Mouse (Mus musculus) testis, postnatal 14 days (tissue): ENCODE results near the gene Rab7.
A peak's percentile ranks its signal among the peaks of the same experiment; 100 is the strongest.
"Not testable (repeated sequence)": the region's sequence is repeated elsewhere in the genome, so short reads cannot be mapped to it uniquely, and the experiment has no call there.

Experiments used
- DNase-seq: peaks from one replicate; pipeline ENCODE4 v3.0.0; 2021; ENCODE audit warnings: low spot score

The Rab7 gene

DNA sequence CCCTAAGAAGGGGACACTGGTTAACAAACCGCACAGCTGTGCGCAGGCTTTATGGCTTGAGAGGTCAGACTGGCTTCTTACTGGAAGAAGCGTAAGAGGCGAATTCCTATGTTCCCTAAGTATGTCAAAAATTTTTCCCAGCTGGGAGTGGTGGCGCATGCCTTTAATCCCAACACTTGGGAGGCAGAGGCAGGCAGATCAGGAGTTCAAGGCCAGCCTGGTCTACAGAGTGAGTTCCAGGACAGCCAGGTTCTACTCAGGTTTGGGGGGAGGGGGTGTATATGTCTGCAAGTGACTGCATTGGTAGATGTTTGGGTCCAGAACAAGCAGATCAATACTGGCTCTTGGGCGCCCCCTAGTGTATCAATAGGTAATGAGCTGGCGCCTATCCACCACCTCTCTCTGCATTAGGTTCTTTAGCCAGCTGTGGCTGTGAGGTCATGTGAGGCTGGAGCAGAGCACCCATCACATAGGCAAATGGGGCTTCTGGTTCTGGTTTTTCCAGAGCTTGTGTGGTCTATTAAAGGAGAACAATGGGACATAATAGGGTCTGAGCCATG lies 47.3 kb downstream of the Rab7 start:
- peak; percentile 46 for DNase-seq

- no peak for DNase-seq
Observed at GRCm38 (mm10) chr6:87996606-87997005, 48.5 kb downstream of the Rab7 start.

DNA sequence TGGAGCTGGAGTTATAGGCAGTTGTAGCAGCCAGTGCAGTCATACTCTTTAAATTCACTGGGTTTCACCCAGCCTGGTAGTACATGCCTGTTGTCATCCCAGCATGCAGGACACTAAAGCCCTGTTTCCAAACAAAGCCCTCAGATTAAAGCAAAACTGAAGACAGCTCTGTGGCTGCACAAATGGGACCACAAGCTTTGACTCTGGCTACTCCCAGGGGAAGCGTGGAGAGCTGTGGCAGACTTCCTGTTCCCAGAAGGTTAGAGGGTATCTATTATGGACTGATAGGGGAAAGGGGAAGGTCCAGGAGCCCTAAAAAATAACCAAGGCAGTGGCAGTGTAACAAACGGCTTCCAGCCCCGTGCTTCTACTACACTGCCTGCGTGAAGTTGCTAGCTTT lies 49.6 kb downstream of the Rab7 start:
- no peak for DNase-seq

DNA sequence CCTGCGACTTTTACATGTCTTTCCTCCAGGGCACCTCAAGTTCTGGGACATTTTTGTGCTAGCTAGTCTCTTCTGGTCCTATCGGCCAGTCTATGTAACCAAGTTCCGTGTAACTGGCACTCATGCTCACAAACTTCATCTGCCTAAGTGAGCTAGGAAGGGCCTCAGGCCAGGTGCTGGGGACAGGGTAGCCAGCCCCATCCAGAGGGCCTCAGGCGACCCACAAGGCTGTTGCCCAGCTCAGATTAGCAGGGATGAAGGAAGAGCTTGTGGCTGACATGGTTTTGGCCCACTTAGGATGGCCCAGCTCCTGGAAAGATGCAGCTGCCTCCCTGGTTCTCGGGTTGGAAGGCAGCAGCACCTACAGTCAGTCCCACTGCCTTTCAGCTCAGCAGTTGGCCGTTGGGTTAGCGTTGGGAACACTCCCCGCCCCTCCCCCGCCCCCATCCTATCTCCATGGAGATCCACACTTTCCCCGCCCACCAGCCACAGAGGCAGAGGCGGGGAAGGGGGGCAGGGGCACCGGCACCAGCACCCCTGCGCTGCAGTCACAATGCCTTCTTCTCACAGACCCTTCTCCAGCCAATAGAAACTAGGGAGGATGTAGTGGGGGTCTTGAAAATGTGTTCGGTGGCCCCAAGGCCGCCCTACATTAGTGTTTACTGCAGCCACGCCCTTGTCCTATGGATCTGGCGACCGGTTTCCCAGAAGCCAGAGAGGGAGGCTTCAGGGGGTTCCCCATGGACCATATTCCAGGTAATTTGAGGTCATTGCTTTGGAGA lies 51.1 kb downstream of the Rab7 start:
- DNase-seq, result peak; percentile 60

DNA sequence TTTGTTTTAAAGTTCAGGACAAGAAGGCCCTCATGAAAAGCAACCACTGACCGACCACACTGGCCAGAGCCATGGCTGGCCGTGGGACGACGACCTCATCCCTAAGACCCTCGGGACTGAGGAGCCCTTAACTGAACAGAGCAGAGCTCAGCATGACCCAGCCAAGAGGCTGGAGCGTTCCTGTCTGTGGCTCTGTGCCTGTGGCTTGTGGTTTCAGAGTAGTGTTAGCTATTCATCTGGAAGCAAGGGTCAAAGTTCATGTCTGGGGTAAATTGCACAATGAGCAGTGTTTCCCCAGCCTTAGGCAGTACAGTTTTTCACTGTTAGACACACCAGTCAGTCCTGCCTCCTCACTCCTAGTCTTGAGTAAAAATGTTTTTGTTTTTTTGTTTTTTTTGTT lies 52.3 kb downstream of the Rab7 start:
- DNase-seq, result no peak

DNA sequence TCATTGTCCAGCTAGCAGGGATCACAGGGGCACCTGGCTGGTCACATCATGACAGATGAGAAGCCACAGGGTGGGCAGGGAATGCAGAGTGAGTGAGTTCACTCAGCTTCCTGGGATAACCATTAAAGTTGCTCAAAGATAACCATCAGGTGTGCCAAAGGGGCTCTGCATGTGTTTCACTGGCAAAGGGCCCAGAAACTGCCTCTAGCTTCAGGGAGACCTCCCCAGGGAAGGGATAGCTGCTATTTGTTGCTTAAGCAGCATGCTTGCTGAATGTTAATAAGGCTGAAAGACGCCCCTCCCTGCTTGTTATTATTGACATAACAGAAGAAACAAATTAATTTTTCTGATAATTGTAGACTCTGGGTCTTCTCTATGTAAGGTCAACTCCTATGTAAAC lies 53.2 kb downstream of the Rab7 start:
- DNase-seq, result no peak

DNA sequence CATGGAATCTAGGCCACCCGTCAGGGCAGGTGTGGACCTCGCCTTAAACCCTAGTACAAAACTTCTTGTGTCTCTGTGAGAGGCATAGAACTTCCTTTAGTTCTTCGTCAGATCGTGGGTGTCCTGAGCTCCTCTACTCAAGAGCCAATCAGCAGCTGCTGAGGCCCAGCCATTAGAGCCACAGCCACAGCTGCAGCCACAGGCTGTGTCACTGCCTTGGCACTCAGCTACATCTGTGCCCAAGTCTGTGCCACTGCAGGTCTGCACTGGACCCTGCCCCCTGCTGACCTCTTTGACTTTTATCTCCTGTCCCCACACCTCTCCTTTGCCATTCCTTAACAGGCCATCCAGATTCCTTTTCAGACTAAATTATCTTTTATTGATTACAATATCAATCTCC lies 53.9 kb downstream of the Rab7 start:
- DNase-seq, result no peak

- DNase-seq, result no peak
Observed at GRCm38 (mm10) chr6:87982506-87982905, 62.6 kb downstream of the Rab7 start.

DNA sequence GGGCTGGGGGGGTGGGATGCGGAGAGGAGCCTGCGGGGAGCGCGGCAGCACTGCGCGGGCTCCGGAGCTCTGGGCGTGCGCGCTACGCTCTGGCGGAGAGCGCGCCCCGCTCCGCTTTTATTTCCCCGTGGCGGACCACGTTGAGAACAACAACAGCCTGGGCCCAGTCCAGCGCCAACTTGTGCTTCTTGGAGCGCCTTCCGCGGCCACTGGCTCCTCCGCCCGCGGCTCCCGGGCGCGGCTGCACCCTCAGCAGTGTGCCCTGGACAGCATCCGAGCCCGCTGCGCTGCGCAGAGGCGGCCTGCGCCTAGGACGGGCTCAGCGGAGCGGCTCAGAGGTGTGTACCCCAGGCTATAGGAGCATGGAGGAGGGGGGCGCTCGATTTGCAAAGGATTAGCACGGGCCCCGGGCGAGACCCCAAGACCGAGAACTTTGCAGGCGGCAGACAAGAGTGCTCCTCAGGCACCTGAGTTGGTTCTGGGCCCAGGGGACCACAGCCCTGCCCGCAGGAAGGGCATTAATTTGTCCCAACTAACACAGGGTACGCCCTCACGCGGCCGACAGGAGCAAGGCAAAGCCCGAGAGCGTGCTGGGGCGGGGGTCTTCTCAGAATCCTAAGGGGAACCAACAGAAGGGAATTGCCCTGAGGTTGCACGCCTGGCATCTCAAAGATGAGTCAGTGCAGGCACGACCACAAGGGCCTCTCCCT lies 63.4 kb downstream of the Rab7 start, which contains the start of gene H1fx:
Gene H1fx (minus strand): TSS at position 91 of the 710 bp plus-strand sequence.
- peak; percentile 86 for DNase-seq

DNA sequence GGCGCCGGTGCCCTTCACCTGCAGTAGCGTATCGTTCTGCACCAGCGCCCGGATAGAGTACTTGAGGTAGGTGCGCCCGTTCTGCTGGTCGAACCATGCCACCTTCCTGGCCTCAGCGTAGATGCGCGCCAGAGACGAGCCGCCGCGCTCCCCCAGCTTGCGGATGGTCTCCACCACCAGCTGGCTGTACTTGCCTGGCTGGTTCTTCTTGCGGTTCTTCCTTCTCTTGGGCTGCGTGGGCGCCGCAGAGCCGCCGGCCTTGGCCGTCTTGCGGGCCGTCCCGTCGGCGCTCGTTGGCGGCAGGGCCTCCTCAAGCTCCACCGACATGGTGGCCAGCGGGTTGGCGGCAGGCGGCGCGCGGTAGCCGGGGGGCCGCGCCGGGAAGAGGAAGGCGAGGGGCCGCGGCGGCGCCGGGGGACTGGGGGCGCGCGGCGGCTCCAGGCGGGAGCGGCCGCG lies 64.0 kb downstream of the Rab7 start:
- peak; percentile 88 for DNase-seq

- DNase-seq, result peak; percentile 88
Observed at GRCm38 (mm10) chr6:87980374-87981029, 64.6 kb downstream of the Rab7 start.

DNA sequence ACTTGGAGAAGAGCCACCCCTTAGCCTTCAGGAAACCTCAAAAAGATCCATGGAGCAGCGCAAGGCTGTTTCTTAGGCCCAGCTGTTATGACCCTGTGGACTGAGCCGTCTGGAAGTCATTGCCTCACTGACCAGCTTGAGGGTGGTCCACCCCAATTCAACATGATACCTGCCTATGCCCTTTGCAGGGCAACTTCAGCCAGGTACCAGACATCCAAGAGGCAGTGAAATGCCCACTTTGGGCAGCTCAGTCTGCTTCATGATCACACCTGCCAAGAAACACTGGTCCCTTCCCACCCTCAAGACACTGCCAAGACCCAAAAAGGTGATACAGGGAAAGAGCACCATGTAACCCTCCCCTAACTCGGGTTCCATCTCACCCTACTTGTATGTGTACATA lies 65.3 kb downstream of the Rab7 start:
- peak; percentile 42 for DNase-seq

DNA sequence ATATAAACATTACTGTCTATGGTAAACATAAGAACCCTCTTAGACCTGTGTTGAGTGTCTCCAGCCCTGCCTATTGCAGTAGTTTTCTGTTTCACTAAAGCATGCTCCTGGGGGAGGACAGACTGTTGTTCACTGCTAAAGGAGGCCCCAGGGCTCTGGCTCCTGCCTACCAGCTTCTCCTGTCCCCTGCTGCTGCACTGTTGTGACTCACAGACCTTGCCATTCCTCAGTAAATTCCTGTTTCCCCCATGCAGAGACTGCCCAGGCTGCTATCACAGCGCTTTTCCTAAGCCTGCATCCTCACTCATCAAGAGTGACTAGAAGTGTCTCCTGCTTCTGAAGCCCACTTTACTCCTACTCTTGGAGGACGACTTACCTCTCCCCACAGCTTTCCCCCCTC lies 75.0 kb downstream of the Rab7 start:
- DNase-seq, result no peak

GRCm38 (mm10) chr6:87962457-87962856 lies 82.6 kb downstream of the Rab7 start:
- not testable (repeated sequence) for DNase-seq
